Mouse (Mus musculus) layer of hippocampus, postnatal 10 days (tissue): ENCODE data around the gene Msantd4. TPM values are rescaled to one million over a fixed set of nuclear protein-coding genes. Genes with fewer than 3 reads are reported as not detected.
"Not testable (repeated sequence)": the region's sequence is repeated elsewhere in the genome, so short reads cannot be mapped to it uniquely, and the experiment has no call there.

Source experiments
- DNase-seq, 2 experiments: peaks; one replicate each; pipeline ENCODE4 v3.0.0; 2021; ENCODE audit warnings: low spot score in 2 of 2
- long read RNA-seq: library from polyadenylated mRNA; stranded (forward); transcript quantifications from one replicate; pipeline ENCODE4 v2.0.0, GENCODE M21; 2023
- microRNA-seq, 2 experiments: library from miRNA; unstranded; fragments of <30 nt; microRNA quantifications; one replicate each; pipeline ENCODE4 v1.2.0; 2021
- total RNA-seq, 2 experiments: library from RNA; stranded (reverse); gene quantifications; 2 replicates each; pipeline ENCODE4 v1.2.3; 2021

Msantd4 gene
- 10 to 100 TPM; 48.9 TPM for total RNA-seq
- long read RNA-seq, transcript Msantd4-202 (3 exons, 2,800 nt), result major isoform, 19 of 26 reads
- long read RNA-seq, partial matches to known transcripts, result 1 of 26 reads
- long read RNA-seq, other reads (novel, unspliced or antisense), result 3 of 26 reads

GRCm38 (mm10) chr9:4375828-4376639, at the start of gene Msantd4:
TSS of gene Msantd4 (plus strand) at chr9:4376562.
- peak; percentile 95 to 96 for DNase-seq

- no peak for DNase-seq
These were observed 23.2 kb upstream of the Msantd4 start for GRCm38 (mm10) chr9:4353163-4353562.

- no peak for DNase-seq
These were observed 318 bp downstream of the Msantd4 start for GRCm38 (mm10) chr9:4376640-4377120.

- DNase-seq, result not testable (repeated sequence)
These were observed 24.4 kb downstream of the Msantd4 start for GRCm38 (mm10) chr9:4400801-4401200.

Small RNA genes lying within 50 kb of the gene (microRNA-seq; reads per million reads assigned to microRNA genes)
- gene Gm23992, result 0 reads per million in 2 experiments

Other genes starting within 250 kb of the Msantd4 start
- gene Aasdhppt, start 67.1 kb upstream of the Msantd4 start, total RNA-seq, result 10 to 100 TPM; 25.4 to 25.8 TPM
- 1 to 10 TPM; 8.8 to 9.7 TPM for gene Kbtbd3, start 66.7 kb upstream of the Msantd4 start, total RNA-seq